Mouse (Mus musculus) CH12.LX (cell line): ENCODE measurements at regions not wholly inside any gene's neighbourhood (a gene's known extent, or its start where the extent isn't known, plus 50 kb on each side); places are given as distances from the start of the nearest gene placed in this dataset.

Experiments used
- BHLHE40 ChIP-seq: IDR thresholded peaks from 2 replicates; pipeline ENCODE4 v1.6.1; 2011; ENCODE audit warnings: mild to moderate bottlenecking, low read depth, low read length, improper control_type of control experiment
- CTCF ChIP-seq, 2 experiments: IDR thresholded peaks in 1 of 2; conservative IDR thresholded peaks in 1 of 2; 2 replicates each; pipeline ENCODE4 v1.5.1; 2011 to 2012; ENCODE audit warnings: low read depth in 2 of 2, low read length in 2 of 2, improper control_type of control experiment in 1 of 2, inconsistent platforms in 1 of 2, mild to moderate bottlenecking in 1 of 2, moderate library complexity in 1 of 2
- EP300 ChIP-seq: IDR thresholded peaks from 2 replicates; pipeline ENCODE4 v1.6.1; 2011; ENCODE audit warnings: low read length, improper control_type of control experiment
- JUND ChIP-seq: conservative IDR thresholded peaks from 2 replicates; pipeline ENCODE4 v1.6.1; 2011; ENCODE audit warnings: low read depth, low read length, improper control_type of control experiment
- NELFE ChIP-seq: IDR thresholded peaks from 2 replicates; pipeline ENCODE4 v1.6.1; 2011; ENCODE audit warnings: low read depth, low read length, improper control_type of control experiment
- NRF1 ChIP-seq: IDR thresholded peaks from 2 replicates; pipeline ENCODE4 v1.6.1; 2014; ENCODE audit warnings: low read depth, mild to moderate bottlenecking, inconsistent platforms, low read length, improper control_type of control experiment, moderate library complexity
- POLR2A ChIP-seq: IDR thresholded peaks from 2 replicates; pipeline ENCODE4 v1.6.1; 2011; ENCODE audit warnings: low read depth, mild to moderate bottlenecking, improper control_type of control experiment, low read length
- RAD21 ChIP-seq: IDR thresholded peaks from 2 replicates; pipeline ENCODE4 v1.6.1; 2011; ENCODE audit warnings: low read depth, mild to moderate bottlenecking, low read length, improper control_type of control experiment, moderate library complexity
- SIN3A ChIP-seq: IDR thresholded peaks from 2 replicates; pipeline ENCODE4 v1.6.1; 2012; ENCODE audit warnings: low read length, improper control_type of control experiment, inconsistent platforms
- USF2 ChIP-seq: conservative IDR thresholded peaks from 2 replicates; pipeline ENCODE4 v1.6.1; 2011; ENCODE audit warnings: low read depth, low read length, improper control_type of control experiment
- ZMIZ1 ChIP-seq: IDR thresholded peaks from 2 replicates; pipeline ENCODE4 v1.6.1; 2012; ENCODE audit warnings: low read depth, mild to moderate bottlenecking, inconsistent platforms, low read length, improper control_type of control experiment
- ZNF384 ChIP-seq: IDR thresholded peaks from 2 replicates; pipeline ENCODE4 v1.6.1; 2012; ENCODE audit warnings: low read depth, low read length, improper control_type of control experiment, inconsistent platforms

DNA sequence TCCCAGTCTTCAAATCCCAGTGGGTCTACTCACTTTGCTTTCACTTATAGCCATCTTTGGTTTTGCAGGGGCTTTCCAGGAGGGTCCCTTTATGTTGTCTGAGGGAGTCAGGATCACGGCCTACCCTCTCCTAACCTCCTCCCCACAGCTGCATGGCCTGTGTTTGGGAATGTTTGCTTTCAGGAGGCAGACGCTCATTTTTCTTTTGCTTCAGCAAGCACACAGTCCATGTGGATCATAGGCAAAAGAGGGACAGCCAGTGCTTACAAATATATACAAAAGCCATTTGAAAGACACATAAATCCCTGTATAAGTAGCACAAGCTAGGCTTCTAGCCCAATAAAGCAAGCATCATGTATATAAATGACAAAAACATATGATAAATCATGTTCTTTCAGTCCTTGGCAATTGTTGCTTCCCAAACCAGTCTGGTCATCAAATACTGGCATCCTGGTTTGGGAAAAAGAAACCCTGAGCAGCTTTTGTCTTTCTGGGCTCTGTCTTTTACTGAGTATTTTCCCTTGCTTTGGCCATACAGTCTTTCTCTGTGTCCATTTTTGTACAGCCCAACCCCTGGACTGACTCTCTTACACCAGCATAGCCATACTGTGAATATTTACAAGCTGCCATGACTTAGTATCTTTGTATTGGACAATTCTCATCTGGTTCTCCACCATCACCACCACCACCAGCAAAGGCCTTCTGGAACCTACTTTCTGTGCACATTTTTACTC is 101.0 kb upstream of the Stc2 start:
- no peak for TF ChIP-seq JUND
- TF ChIP-seq ZNF384: no peak
- TF ChIP-seq EP300: no peak
- no peak for TF ChIP-seq BHLHE40
- TF ChIP-seq CTCF (conservative IDR thresholded peaks at IDR 0.05 in 1 of 2, IDR thresholded peaks at IDR 0.05 in 1 of 2; ENCODE audit: low read depth in 2 of 2, low read length in 2 of 2): no peak
- no peak for TF ChIP-seq POLR2A
- no peak for TF ChIP-seq NELFE
- no peak for TF ChIP-seq NRF1
- TF ChIP-seq USF2: no peak
- TF ChIP-seq RAD21: no peak
- TF ChIP-seq SIN3A: no peak
- TF ChIP-seq ZMIZ1: no peak
